Mouse (Mus musculus) embryonic facial prominence, embryonic 13.5 days (tissue): ENCODE data around the gene Tpk1. TPM values are rescaled to one million over a fixed set of nuclear protein-coding genes. Genes with fewer than 3 reads are reported as not detected.

Experiments used
- ATAC-seq: fragments of 200-750 bp; cut with Nextera tagmentation; 2 replicates; pipeline ENCODE4 v1.8.0; 2017; ENCODE audit warnings: low read depth; ENCODE audit not compliant: insufficient number of reproducible peaks, insufficient read depth, low FRiP score, low TSS enrichment
- H3K27ac ChIP-seq: fragments of 300-500 bp; sonication (generic); 2 replicates; pipeline ENCODE4 v1.5.1; 2015; ENCODE audit warnings: moderate library complexity, mild to moderate bottlenecking, inconsistent platforms
- H3K27me3 ChIP-seq: fragments of 300-500 bp; sonication (generic); 2 replicates; pipeline ENCODE4 v1.6.1; 2015; ENCODE audit warnings: mild to moderate bottlenecking, inconsistent platforms
- H3K36me3 ChIP-seq: fragments of 300-500 bp; sonication (generic); 2 replicates; pipeline ENCODE4 v1.6.1; 2015; ENCODE audit warnings: mild to moderate bottlenecking, inconsistent platforms
- H3K4me1 ChIP-seq: fragments of 300-500 bp; sonication (generic); 2 replicates; pipeline ENCODE4 v1.6.1; 2015; ENCODE audit warnings: inconsistent platforms
- H3K4me2 ChIP-seq: fragments of 300-500 bp; sonication (generic); 2 replicates; pipeline ENCODE4 v1.6.1; 2015; ENCODE audit warnings: moderate library complexity, mild to moderate bottlenecking, inconsistent platforms
- H3K4me3 ChIP-seq: fragments of 300-500 bp; sonication (generic); 2 replicates; pipeline ENCODE4 v1.5.1; 2015; ENCODE audit warnings: mild to moderate bottlenecking, inconsistent platforms
- H3K9ac ChIP-seq: fragments of 300-500 bp; sonication (generic); 2 replicates; pipeline ENCODE4 v1.6.1; 2015; ENCODE audit warnings: mild to moderate bottlenecking, inconsistent platforms
- H3K9me3 ChIP-seq: fragments of 300-500 bp; sonication (generic); 2 replicates; pipeline ENCODE4 v1.6.1; 2016; ENCODE audit warnings: inconsistent platforms
- WGBS: fragments of 180-500 bp; shearing (Covaris S2); methylation state at CpG from one replicate; pipeline ENCODE4 v1.1.7; 2015; ENCODE audit warnings: mixed read lengths; 5-methylcytosine and 5-hydroxymethylcytosine counted together
- polyA plus RNA-seq: library from polyadenylated mRNA; unstranded; fragments of >200 nt; fragmentation: Nextera tagmentation; extraction: Ambion mirVana; gene quantifications from 2 replicates; pipeline ENCODE4 v1.2.1, GENCODE M21; 2015

The Tpk1 gene
- polyA plus RNA-seq, 1 experiment from 2014 or later: 9.0 TPM

- no peak for ATAC-seq
Measured at GRCm38 (mm10) chr6:43403076-43403475, 263.0 kb downstream of the Tpk1 start.

DNA sequence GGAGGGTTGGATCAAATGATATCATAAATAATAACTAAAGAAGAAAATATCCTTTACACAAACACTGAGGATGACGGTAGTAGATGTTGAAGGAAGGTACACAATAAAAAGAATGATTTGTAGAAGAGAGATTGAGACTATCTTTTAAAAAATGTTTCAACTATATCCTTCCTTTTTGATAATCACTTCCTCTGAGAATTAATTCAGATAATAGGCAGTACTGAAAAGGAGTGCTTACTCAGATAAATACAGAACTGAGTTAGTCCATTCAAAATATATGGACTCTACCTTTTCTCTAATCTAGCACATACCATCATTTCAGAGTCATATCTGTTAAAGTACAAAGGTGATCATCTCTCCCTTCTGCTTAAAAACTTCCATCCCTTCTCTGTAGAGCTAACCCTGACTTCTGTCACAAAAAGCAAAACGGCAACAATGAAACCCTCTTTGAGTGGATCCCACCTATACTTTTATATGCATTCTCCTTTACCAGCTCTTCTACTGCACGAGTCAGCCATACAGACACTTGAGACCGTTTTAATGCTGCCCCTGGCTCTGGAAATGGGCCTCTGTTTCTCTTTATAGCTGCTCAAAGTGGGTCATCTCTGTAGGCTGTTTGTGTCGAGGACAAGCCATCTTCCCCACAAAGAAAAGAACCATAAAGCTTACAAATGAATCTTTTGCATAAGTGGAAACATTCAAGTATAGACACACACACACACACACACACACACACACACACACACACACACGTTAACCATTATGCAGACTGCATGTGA, 263.7 kb downstream of the Tpk1 start:
- Histone ChIP-seq H3K4me3 (no peak overlapping the region), H3K9me3 (no peaks in the 10 kb centered on the region), H3K27me3 (no peaks in the 10 kb centered on the region), H3K27ac (no peak overlapping the region), H3K4me1 (no peaks in the 10 kb centered on the region), H3K4me2 (no peak overlapping the region), H3K36me3 (no peaks in the 10 kb centered on the region), H3K9ac (no peak overlapping the region)
- ATAC-seq: no peak
- WGBS: 68% methylated on average over 6 of the region's 6 CpGs

More at GRCm38 (mm10) chr6:43403076-43403475, 263.0 kb downstream of the Tpk1 start:
- no peaks in the 10 kb centered on the region for H3K4me1 ChIP-seq
- H3K4me2 ChIP-seq: no peak overlapping the region
- no peaks in the 10 kb centered on the region for H3K9me3 ChIP-seq
- no peak overlapping the region for H3K27ac ChIP-seq
- H3K27me3 ChIP-seq: no peaks in the 10 kb centered on the region
- H3K36me3 ChIP-seq: no peaks in the 10 kb centered on the region
- H3K9ac ChIP-seq: no peak overlapping the region
- 89% methylated on average over 3 of the region's 3 CpGs for WGBS
- H3K4me3 ChIP-seq: no peak overlapping the region

- H3K36me3 ChIP-seq: no peaks in the 10 kb centered on the region
- no peaks in the 10 kb centered on the region for H3K27me3 ChIP-seq
- 85% methylated on average over 1 of the region's 1 CpGs for WGBS
- H3K4me1 ChIP-seq: no peaks in the 10 kb centered on the region
- no peak overlapping the region for H3K9ac ChIP-seq
- no peaks in the 10 kb centered on the region for H3K9me3 ChIP-seq
- no peak overlapping the region for H3K4me2 ChIP-seq
- ATAC-seq: no peak
- H3K4me3 ChIP-seq: no peak overlapping the region
- no peak overlapping the region for H3K27ac ChIP-seq
Measured at GRCm38 (mm10) chr6:43396426-43396825, 269.7 kb downstream of the Tpk1 start.

GRCm38 (mm10) chr6:43395538-43395937, 270.5 kb downstream of the Tpk1 start:
- Histone ChIP-seq H3K4me1 (0 out of 2 replicates have a peak, but pooled peaks cover 2% of the 10 kb centered on the region), H3K9me3 (no peaks in the 10 kb centered on the region), H3K27ac (no peak overlapping the region), H3K27me3 (no peaks in the 10 kb centered on the region), H3K4me3 (no peak overlapping the region), H3K4me2 (no peak overlapping the region), H3K36me3 (no peaks in the 10 kb centered on the region), H3K9ac (no peak overlapping the region)
- 69% methylated on average over 2 of the region's 2 CpGs for WGBS
- ATAC-seq: no peak

GRCm38 (mm10) chr6:43391358-43391757, 274.7 kb downstream of the Tpk1 start:
- no peak for ATAC-seq
- Histone ChIP-seq H3K27ac (no peak overlapping the region), H3K9ac (no peak overlapping the region), H3K4me3 (no peak overlapping the region), H3K4me2 (no peak overlapping the region), H3K36me3 (no peaks in the 10 kb centered on the region), H3K4me1 (0 out of 2 replicates have a peak, but pooled peaks cover 2% of the 10 kb centered on the region), H3K27me3 (no peaks in the 10 kb centered on the region), H3K9me3 (no peaks in the 10 kb centered on the region)
- 26% methylated on average over 1 of the region's 1 CpGs for WGBS

GRCm38 (mm10) chr6:43387273-43387672, 278.8 kb downstream of the Tpk1 start:
- H3K27me3 ChIP-seq: no peaks in the 10 kb centered on the region
- WGBS: 36% methylated on average over 1 of the region's 1 CpGs
- no peaks in the 10 kb centered on the region for H3K36me3 ChIP-seq
- no peak overlapping the region for H3K27ac ChIP-seq
- no peaks in the 10 kb centered on the region for H3K9me3 ChIP-seq
- H3K4me3 ChIP-seq: no peak overlapping the region
- 0 out of 2 replicates have a peak, but pooled peaks cover 2% of the 10 kb centered on the region for H3K4me1 ChIP-seq
- no peak overlapping the region for H3K9ac ChIP-seq
- no peak for ATAC-seq
- H3K4me2 ChIP-seq: no peak overlapping the region

DNA sequence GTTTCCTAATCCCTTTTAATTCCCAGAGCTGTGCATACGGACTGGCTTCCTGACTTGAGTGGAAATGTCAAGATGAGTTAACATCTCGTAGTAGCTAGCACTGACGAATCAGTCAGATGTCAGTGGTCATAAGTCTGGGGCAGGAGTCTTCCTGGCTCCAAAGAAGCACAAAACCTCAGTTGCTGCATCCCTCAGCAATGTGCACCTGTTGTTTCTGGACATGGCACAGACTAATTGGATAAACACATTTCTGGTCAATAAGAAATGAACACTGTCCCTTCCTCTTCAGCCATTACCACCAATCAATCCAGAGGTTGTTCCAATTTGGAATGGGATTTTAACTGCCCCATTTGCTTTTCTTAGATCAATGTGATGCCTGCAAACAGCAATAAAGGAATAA, 281.2 kb downstream of the Tpk1 start:
- Histone ChIP-seq H3K4me2 (no peak overlapping the region), H3K27ac (no peak overlapping the region), H3K4me1 (no peaks in the 10 kb centered on the region), H3K36me3 (no peaks in the 10 kb centered on the region), H3K9ac (no peak overlapping the region), H3K9me3 (no peaks in the 10 kb centered on the region), H3K4me3 (no peak overlapping the region), H3K27me3 (no peaks in the 10 kb centered on the region)
- 64% methylated on average over 3 of the region's 3 CpGs for WGBS
- ATAC-seq: no peak

GRCm38 (mm10) chr6:43384304-43384703, 281.8 kb downstream of the Tpk1 start:
- Histone ChIP-seq H3K4me1 (no peaks in the 10 kb centered on the region), H3K4me3 (no peak overlapping the region), H3K27ac (no peak overlapping the region), H3K4me2 (no peak overlapping the region), H3K27me3 (no peaks in the 10 kb centered on the region), H3K36me3 (no peaks in the 10 kb centered on the region), H3K9me3 (no peaks in the 10 kb centered on the region), H3K9ac (no peak overlapping the region)
- WGBS: 47% methylated on average over 3 of the region's 3 CpGs
- no peak for ATAC-seq

- no peaks in the 10 kb centered on the region for H3K27me3 ChIP-seq
- no peaks in the 10 kb centered on the region for H3K9me3 ChIP-seq
- no peaks in the 10 kb centered on the region for H3K36me3 ChIP-seq
- H3K27ac ChIP-seq: no peak overlapping the region
- 85% methylated on average over 3 of the region's 3 CpGs for WGBS
- H3K4me3 ChIP-seq: no peak overlapping the region
- H3K4me1 ChIP-seq: no peaks in the 10 kb centered on the region
- H3K9ac ChIP-seq: no peak overlapping the region
- no peak overlapping the region for H3K4me2 ChIP-seq
- no peak for ATAC-seq
Measured at GRCm38 (mm10) chr6:43382750-43383149, 283.3 kb downstream of the Tpk1 start.

- Histone ChIP-seq H3K9me3 (no peaks in the 10 kb centered on the region), H3K4me2 (no peak overlapping the region), H3K27ac (no peak overlapping the region), H3K4me1 (no peaks in the 10 kb centered on the region), H3K4me3 (no peak overlapping the region), H3K9ac (no peak overlapping the region), H3K36me3 (no peaks in the 10 kb centered on the region), H3K27me3 (no peaks in the 10 kb centered on the region)
- 73% methylated on average over 3 of the region's 3 CpGs for WGBS
- no peak for ATAC-seq
Measured at GRCm38 (mm10) chr6:43382284-43382683, 283.8 kb downstream of the Tpk1 start.

- 88% methylated on average over 5 of the region's 5 CpGs for WGBS
- no peak for ATAC-seq
- no peak overlapping the region for H3K4me3 ChIP-seq
Measured at GRCm38 (mm10) chr6:43373206-43373605, 292.9 kb downstream of the Tpk1 start.

GRCm38 (mm10) chr6:43367434-43367945, 298.6 kb downstream of the Tpk1 start:
- Histone ChIP-seq H3K4me3 (no peak overlapping the region), H3K27ac (no peak overlapping the region), H3K4me2 (no peak overlapping the region), H3K27me3 (no peaks in the 10 kb centered on the region), H3K4me1 (no peaks in the 10 kb centered on the region), H3K36me3 (no peaks in the 10 kb centered on the region), H3K9ac (no peak overlapping the region), H3K9me3 (no peaks in the 10 kb centered on the region)
- 68% methylated on average over 1 of the region's 1 CpGs for WGBS
- no peak for ATAC-seq

More at GRCm38 (mm10) chr6:43373206-43373605, 292.9 kb downstream of the Tpk1 start:
- H3K4me2 ChIP-seq: no peak overlapping the region
- H3K27ac ChIP-seq: no peak overlapping the region
- no peaks in the 10 kb centered on the region for H3K36me3 ChIP-seq
- H3K9me3 ChIP-seq: no peaks in the 10 kb centered on the region
- no peaks in the 10 kb centered on the region for H3K4me1 ChIP-seq
- H3K9ac ChIP-seq: no peak overlapping the region
- no peaks in the 10 kb centered on the region for H3K27me3 ChIP-seq
